Mouse (Mus musculus) lung, postnatal 0 days (tissue): ENCODE results near the gene Prss42. TPM values are rescaled to one million over a fixed set of nuclear protein-coding genes. Genes with fewer than 3 reads are reported as not detected.

ENCODE experiments used
- ATAC-seq: fragments of 200-750 bp; cut with Nextera tagmentation; 2 replicates; pipeline ENCODE4 v1.8.0; 2017; ENCODE audit warnings: moderate library complexity
- DNase-seq: peaks from one replicate; pipeline ENCODE4 v3.0.0-alpha.2; 2016; ENCODE audit warnings: low spot score
- H3K27ac ChIP-seq: fragments of 300-500 bp; sonication (generic); 2 replicates; pipeline ENCODE4 v1.5.1; 2014; ENCODE audit warnings: antibody characterized with exemption, mild to moderate bottlenecking, low read length, mixed read lengths
- H3K27me3 ChIP-seq: fragments of 300-500 bp; sonication (generic); replicated peaks from 2 replicates; pipeline ENCODE4 v1.6.1; 2014; ENCODE audit warnings: low read length, mixed read lengths; ENCODE audit not compliant: insufficient read depth
- H3K36me3 ChIP-seq: fragments of 300-500 bp; sonication (generic); 2 replicates; pipeline ENCODE4 v1.6.1; 2014; ENCODE audit warnings: low read length, mixed read lengths; ENCODE audit not compliant: insufficient read depth
- H3K4me1 ChIP-seq: fragments of 300-500 bp; sonication (generic); 2 replicates; pipeline ENCODE4 v1.6.1; 2014; ENCODE audit warnings: antibody characterized with exemption, low read depth, low read length, mixed read lengths; ENCODE audit not compliant: insufficient read depth
- H3K4me2 ChIP-seq: fragments of 300-500 bp; sonication (generic); replicated peaks from 2 replicates; pipeline ENCODE4 v1.6.1; 2014; ENCODE audit warnings: low read depth, mild to moderate bottlenecking, low read length, moderate library complexity, mixed read lengths
- H3K4me3 ChIP-seq: fragments of 300-500 bp; sonication (generic); 2 replicates; pipeline ENCODE4 v1.5.1; 2014; ENCODE audit warnings: low read depth, low read length
- H3K9ac ChIP-seq: fragments of 300-500 bp; sonication (generic); replicated peaks from 2 replicates; pipeline ENCODE4 v1.6.1; 2014; ENCODE audit warnings: low read depth, mild to moderate bottlenecking
- H3K9me3 ChIP-seq: fragments of 300-500 bp; sonication (generic); 2 replicates; pipeline ENCODE4 v1.6.1; 2016; ENCODE audit warnings: low read length, mixed read lengths
- CTCF ChIP-seq: IDR thresholded peaks from 2 replicates; pipeline ENCODE4 v1.5.1; 2016; ENCODE audit warnings: antibody characterized with exemption, mild to moderate bottlenecking
- EP300 ChIP-seq: IDR thresholded peaks from 2 replicates; pipeline ENCODE4 v1.6.1; 2016; ENCODE audit warnings: antibody characterized with exemption, mild to moderate bottlenecking, control low read depth
- WGBS: fragments of 180-500 bp; shearing (Covaris S2); extraction: QIAGEN DNeasy Blood & Tissue Kit; methylation state at CpG from one replicate; pipeline ENCODE4 v1.1.7; 2014; 5-methylcytosine and 5-hydroxymethylcytosine counted together
- polyA plus RNA-seq: library from polyadenylated mRNA; unstranded; fragments of >200 nt; fragmentation: Nextera tagmentation; extraction: Ambion mirVana; gene quantifications from 2 replicates; pipeline ENCODE4 v1.2.1, GENCODE M21; 2015

Prss42 gene
- polyA plus RNA-seq, 1 experiment from 2014 or later, result not detected

DNA sequence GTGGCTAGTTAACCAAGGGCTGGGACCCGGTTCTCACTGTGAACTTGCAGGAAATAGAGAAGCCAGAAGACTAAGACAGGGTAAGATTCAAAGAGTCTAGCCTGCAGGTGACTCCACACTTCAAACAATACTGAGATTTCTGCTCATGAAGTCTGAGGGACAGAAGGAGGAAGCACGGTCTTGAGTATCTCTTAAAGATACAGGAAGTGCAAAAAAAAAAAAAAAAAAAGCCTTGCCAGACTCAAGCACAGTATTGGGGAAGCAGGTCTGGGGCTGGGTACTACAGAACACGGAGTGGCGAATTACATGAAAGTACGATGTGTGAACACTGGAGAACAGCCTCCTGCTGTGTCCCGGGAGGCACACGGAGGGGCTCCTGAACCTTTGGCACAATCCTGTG lies 27.9 kb downstream of the Prss42 start:
- peak; percentile 12 for DNase-seq
- TF ChIP-seq EP300 (no peak), CTCF (no peak)
- H3K27ac ChIP-seq, result no peak overlapping the region
- no peak overlapping the region for H3K4me2 ChIP-seq
- 43% methylated on average over 7 of the region's 7 CpGs for WGBS
- H3K9me3 ChIP-seq, result no peaks in the 10 kb centered on the region
- no peak overlapping the region for H3K9ac ChIP-seq
- no peak for ATAC-seq
- H3K4me1 ChIP-seq, result no peaks in the 10 kb centered on the region
- no peaks in the 10 kb centered on the region for H3K36me3 ChIP-seq
- no peaks in the 10 kb centered on the region for H3K27me3 ChIP-seq
- H3K4me3 ChIP-seq, result no peak overlapping the region

DNA sequence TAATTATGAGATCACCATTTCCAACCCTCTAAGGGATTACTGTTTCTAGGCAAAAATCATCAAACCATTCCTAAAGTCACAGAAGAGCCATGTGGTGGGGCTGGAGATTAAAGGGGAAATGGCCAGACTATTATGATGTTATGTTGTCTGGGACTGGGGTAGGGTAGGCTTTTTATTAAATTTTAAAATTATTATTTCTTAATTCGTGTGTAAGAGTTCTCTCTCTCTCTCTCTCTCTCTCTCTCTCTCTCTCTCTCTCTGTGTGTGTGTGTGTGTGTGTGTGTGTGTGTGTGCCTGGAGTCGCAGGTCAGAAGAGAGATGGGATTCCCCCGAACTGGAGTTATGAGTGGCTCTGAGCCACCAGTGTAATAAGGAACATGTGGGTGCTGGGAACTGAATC lies 28.4 kb downstream of the Prss42 start, which contains the start of gene Prss43:
Gene Prss43, plus strand, starts transcription at position 301 of the 400 bp plus-strand sequence.
- no peak for TF ChIP-seq CTCF
- no peak for TF ChIP-seq EP300
- 79% methylated on average over 3 of the region's 3 CpGs for WGBS
- no peak for ATAC-seq

DNA sequence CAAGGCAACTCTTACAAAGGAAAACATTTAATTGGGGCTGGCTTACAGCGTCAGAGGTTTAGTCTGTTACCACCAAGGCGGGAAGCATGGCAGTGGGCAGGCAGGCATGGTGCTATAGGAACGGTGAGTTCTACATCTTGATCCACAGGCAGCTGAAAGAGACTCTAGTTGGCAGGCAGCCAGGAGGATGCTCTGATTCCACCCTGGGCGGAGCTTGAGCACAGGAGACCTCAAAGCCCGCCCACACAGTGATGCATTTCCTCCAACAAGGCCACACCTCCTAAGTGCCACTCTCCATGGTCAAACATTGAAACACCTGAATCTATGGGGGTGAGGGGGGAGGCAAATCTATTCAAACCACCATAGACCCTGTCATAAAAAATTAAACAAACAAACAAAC lies 35.1 kb downstream of the Prss42 start:
- no peak overlapping the region for H3K4me3 ChIP-seq
- ATAC-seq, result no peak
- WGBS, result 76% methylated on average over 5 of the region's 5 CpGs
- no peaks in the 10 kb centered on the region for H3K36me3 ChIP-seq
- no peak overlapping the region for H3K27ac ChIP-seq
- no peak for DNase-seq
- H3K4me1 ChIP-seq, result no peaks in the 10 kb centered on the region
- TF ChIP-seq EP300 (no peak), CTCF (no peak)
- H3K4me2 ChIP-seq, result no peak overlapping the region
- H3K9me3 ChIP-seq, result no peaks in the 10 kb centered on the region
- H3K27me3 ChIP-seq, result no peaks in the 10 kb centered on the region
- H3K9ac ChIP-seq, result no peak overlapping the region

More for the DNA sequence above, 28.4 kb downstream of the Prss42 start, which contains the start of gene Prss43:
- Histone ChIP-seq H3K36me3 (no peaks in the 10 kb centered on the region), H3K9me3 (no peaks in the 10 kb centered on the region), H3K4me1 (no peaks in the 10 kb centered on the region), H3K27me3 (no peaks in the 10 kb centered on the region), H3K27ac (no peak within 1 kb of the TSS), H3K4me2 (no peak within 1 kb of the TSS), H3K4me3 (no peak within 1 kb of the TSS), H3K9ac (no peak within 1 kb of the TSS)
- no peak for DNase-seq

DNA sequence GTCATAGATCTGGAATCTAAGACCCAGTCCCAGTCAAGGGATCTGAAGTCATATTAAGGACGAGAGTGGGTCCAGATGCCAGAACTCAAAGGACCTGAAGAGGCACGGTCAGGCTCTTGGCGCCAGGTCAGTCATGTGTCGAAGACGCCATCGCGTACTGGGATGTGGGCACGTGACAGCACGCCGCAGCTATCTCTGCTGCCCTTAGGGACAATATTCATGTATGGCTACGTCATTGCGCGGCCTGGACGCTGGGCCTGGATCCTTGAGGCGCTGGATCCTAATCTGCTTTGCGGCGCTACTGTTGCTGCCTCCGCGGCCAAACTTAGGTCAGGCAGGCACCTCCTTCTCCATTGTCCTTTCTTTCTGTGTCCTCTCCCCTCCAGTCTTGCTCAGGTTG lies 36.4 kb downstream of the Prss42 start, which contains the start of gene Prss45:
Gene Prss45, plus strand, starts transcription at position 178 of the 400 bp plus-strand sequence.
- 73% methylated on average over 19 of the region's 19 CpGs for WGBS
- Histone ChIP-seq H3K9ac (no peak within 1 kb of the TSS), H3K4me2 (no peak within 1 kb of the TSS), H3K4me1 (no peaks in the 10 kb centered on the region), H3K4me3 (no peak within 1 kb of the TSS), H3K27me3 (no peaks in the 10 kb centered on the region), H3K9me3 (no peaks in the 10 kb centered on the region), H3K27ac (no peak within 1 kb of the TSS), H3K36me3 (no peaks in the 10 kb centered on the region)
- no peak for TF ChIP-seq CTCF
- no peak for TF ChIP-seq EP300
- ATAC-seq (no peak), DNase-seq (no peak)

DNA sequence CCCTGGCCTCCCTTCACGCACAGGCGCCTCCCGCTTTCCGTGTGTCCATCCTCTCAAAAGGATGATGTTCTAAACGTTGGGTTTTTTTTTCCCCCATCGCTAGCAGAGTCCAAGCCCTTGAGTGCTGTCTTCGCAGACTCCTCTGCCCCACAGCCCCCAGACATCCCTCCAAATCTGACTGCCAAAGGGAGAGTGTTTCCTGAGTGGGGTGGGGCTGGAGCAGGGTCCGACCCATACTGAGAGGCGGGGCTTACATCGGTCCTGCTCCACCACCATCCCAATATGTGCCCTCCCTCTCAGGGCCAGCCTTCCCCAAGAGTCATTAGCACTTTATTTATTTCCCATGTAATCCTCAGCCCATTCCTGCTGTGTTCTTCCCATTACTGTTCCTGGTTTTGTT lies 37.0 kb downstream of the Prss42 start:
- WGBS, result 29% methylated on average over 10 of the region's 10 CpGs
- Histone ChIP-seq H3K9me3 (no peaks in the 10 kb centered on the region), H3K9ac (no peak overlapping the region), H3K27ac (no peak overlapping the region), H3K27me3 (no peaks in the 10 kb centered on the region), H3K4me3 (no peak overlapping the region), H3K36me3 (no peaks in the 10 kb centered on the region), H3K4me1 (no peaks in the 10 kb centered on the region), H3K4me2 (no peak overlapping the region)
- DNase-seq (no peak), ATAC-seq (no peak)
- TF ChIP-seq CTCF (no peak), EP300 (no peak)

DNA sequence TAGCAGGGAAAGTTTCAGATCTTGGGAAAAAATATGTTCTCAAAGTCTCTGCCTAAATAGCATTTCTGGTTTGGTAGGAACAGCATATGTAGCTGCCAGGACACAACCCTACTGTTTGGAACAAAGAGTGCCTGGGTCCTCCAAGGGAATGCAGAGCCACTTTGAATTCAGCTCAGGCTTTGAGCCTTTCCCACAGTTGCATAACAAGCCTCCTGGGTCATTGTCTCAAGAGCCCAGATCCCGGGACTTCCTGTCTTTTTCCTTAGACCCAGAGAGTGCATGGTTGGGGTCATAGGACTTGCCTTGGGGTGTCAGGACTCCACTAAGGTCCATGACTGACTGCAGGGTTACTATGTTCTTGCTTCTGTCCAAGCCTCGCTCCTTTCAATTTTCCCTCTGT lies 38.1 kb downstream of the Prss42 start:
- no peaks in the 10 kb centered on the region for H3K27me3 ChIP-seq
- 0 out of 2 replicates have a peak, but pooled peaks have one; percentile 30 for ATAC-seq
- H3K27ac ChIP-seq, result no peak overlapping the region
- H3K4me2 ChIP-seq, result no peak overlapping the region
- H3K9me3 ChIP-seq, result no peaks in the 10 kb centered on the region
- H3K9ac ChIP-seq, result no peak overlapping the region
- no peak for DNase-seq
- H3K4me3 ChIP-seq, result no peak overlapping the region
- H3K36me3 ChIP-seq, result no peaks in the 10 kb centered on the region
- no peak for TF ChIP-seq EP300
- no peak for TF ChIP-seq CTCF
- no peaks in the 10 kb centered on the region for H3K4me1 ChIP-seq
- WGBS, result 53% methylated on average over 2 of the region's 2 CpGs

DNA sequence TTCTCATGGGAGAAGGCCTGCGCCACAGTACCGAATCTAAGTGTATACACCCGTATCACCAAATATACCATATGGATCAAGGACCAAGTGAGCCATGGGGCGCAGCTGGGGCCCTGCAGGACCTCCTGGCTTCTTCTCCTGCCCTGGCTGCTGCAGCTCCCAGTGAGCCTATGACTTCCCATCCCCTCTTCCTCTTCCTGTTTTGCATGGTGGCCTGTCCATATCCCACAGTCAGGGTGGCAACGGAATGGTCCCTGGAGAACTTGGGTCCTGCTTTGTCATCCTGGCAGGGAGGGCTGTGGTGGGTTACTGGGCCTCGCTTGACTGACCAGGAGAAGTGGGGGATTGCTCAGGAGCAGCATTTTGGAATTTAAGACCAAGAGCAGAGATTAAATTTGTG lies 42.9 kb downstream of the Prss42 start:
- no peaks in the 10 kb centered on the region for H3K36me3 ChIP-seq
- WGBS, result 79% methylated on average over 6 of the region's 6 CpGs
- TF ChIP-seq EP300 (no peak), CTCF (no peak)

More for the DNA sequence above, 42.9 kb downstream of the Prss42 start:
- Histone ChIP-seq H3K9me3 (no peaks in the 10 kb centered on the region), H3K27ac (no peak overlapping the region), H3K27me3 (no peaks in the 10 kb centered on the region), H3K4me2 (no peak overlapping the region), H3K4me1 (no peaks in the 10 kb centered on the region; the same call in 1 of the 2 replicates), H3K9ac (no peak overlapping the region), H3K4me3 (no peak overlapping the region)
- ATAC-seq (no peak), DNase-seq (no peak)
